Mouse (Mus musculus) liver, embryonic 14.5 days (tissue): ENCODE results near the gene Klhl13. TPM values are rescaled to one million over a fixed set of nuclear protein-coding genes. Genes with fewer than 3 reads are reported as not detected.

Experiments
- ATAC-seq: fragments of 200-750 bp; cut with Nextera tagmentation; 2 replicates; pipeline ENCODE4 v1.8.0; 2017; ENCODE audit warnings: moderate number of reproducible peaks, mild to moderate bottlenecking, moderate library complexity; ENCODE audit not compliant: insufficient read depth
- DNase-seq, 3 experiments: peaks; one replicate each; pipeline ENCODE4 v3.0.0-alpha.2; 2012 to 2013; ENCODE audit warnings: low read depth in 3 of 3, low spot score in 3 of 3
- H3K27ac ChIP-seq: fragments of 300-500 bp; sonication (generic); 2 replicates; pipeline ENCODE4 v1.5.1; 2014; ENCODE audit warnings: moderate library complexity, mild to moderate bottlenecking, control low read depth, inconsistent platforms
- H3K27me3 ChIP-seq: fragments of 300-500 bp; sonication (generic); 2 replicates; pipeline ENCODE4 v1.6.1; 2014; ENCODE audit warnings: mild to moderate bottlenecking, low read length, moderate library complexity; ENCODE audit not compliant: control insufficient read depth, insufficient read depth
- H3K36me3 ChIP-seq: fragments of 300-500 bp; sonication (generic); replicated peaks from 2 replicates; pipeline ENCODE4 v1.6.1; 2014; ENCODE audit warnings: low read depth; ENCODE audit not compliant: control insufficient read depth, insufficient read depth
- H3K4me1 ChIP-seq, 2 experiments: fragments of 200-500 bp in 1 of 2; fragments of 300-500 bp in 1 of 2; sonication (generic) in 1 of 2; replicated peaks; 2 replicates each; pipeline ENCODE4 v1.6.1; 2012 to 2014; ENCODE audit warnings: antibody characterized with exemption in 1 of 2, inconsistent platforms in 1 of 2, low read length in 1 of 2; ENCODE audit not compliant: control insufficient read depth in 2 of 2, insufficient read depth in 2 of 2
- H3K4me2 ChIP-seq: fragments of 300-500 bp; sonication (generic); 2 replicates; pipeline ENCODE4 v1.6.1; 2014; ENCODE audit warnings: low read depth, mild to moderate bottlenecking, control low read depth, moderate library complexity
- H3K4me3 ChIP-seq, 2 experiments: fragments of 200-500 bp in 1 of 2; fragments of 300-500 bp in 1 of 2; sonication (generic) in 1 of 2; 2 replicates each; pipeline ENCODE4 v1.5.1; 2012 to 2014; ENCODE audit warnings: low read depth in 2 of 2, low read length in 2 of 2, mild to moderate bottlenecking in 2 of 2, control low read depth in 1 of 2, inconsistent platforms in 1 of 2, moderate library complexity in 1 of 2; ENCODE audit not compliant: insufficient read depth in 1 of 2
- H3K9ac ChIP-seq: fragments of 300-500 bp; sonication (generic); replicated peaks from 2 replicates; pipeline ENCODE4 v1.6.1; 2014; ENCODE audit warnings: mild to moderate bottlenecking, control low read depth, moderate library complexity
- H3K9me3 ChIP-seq: fragments of 300-500 bp; sonication (generic); 2 replicates; pipeline ENCODE4 v1.6.1; 2016; ENCODE audit warnings: low read length, mixed read lengths; ENCODE audit not compliant: control insufficient read depth
- CTCF ChIP-seq: IDR thresholded peaks from 2 replicates; pipeline ENCODE4 v1.5.1; 2016; ENCODE audit warnings: antibody characterized with exemption, low read depth, control low read depth
- EP300 ChIP-seq: IDR thresholded peaks from 2 replicates; pipeline ENCODE4 v1.6.1; 2016; ENCODE audit warnings: antibody characterized with exemption, low read depth
- WGBS: fragments of 180-500 bp; shearing (Covaris S2); extraction: QIAGEN DNeasy Blood & Tissue Kit; methylation state at CpG from one replicate; pipeline ENCODE4 v1.1.7; 2014; ENCODE audit not compliant: insufficient replicate concordance; 5-methylcytosine and 5-hydroxymethylcytosine counted together
- polyA plus RNA-seq, 2 experiments: library from polyadenylated mRNA; depleted of rRNA in 1 of 2; stranded (reverse) in 1 of 2; unstranded in 1 of 2; fragments of >200 nt; fragmentation: Nextera tagmentation in 1 of 2; extraction: Ambion mirVana in 1 of 2; gene quantifications; 2 replicates each; pipeline versions ENCODE4 v1.2.1 to v1.2.3; 2012 to 2014

Klhl13 gene
- polyA plus RNA-seq, 2 experiments: 2.8 to 5.6 TPM

DNA sequence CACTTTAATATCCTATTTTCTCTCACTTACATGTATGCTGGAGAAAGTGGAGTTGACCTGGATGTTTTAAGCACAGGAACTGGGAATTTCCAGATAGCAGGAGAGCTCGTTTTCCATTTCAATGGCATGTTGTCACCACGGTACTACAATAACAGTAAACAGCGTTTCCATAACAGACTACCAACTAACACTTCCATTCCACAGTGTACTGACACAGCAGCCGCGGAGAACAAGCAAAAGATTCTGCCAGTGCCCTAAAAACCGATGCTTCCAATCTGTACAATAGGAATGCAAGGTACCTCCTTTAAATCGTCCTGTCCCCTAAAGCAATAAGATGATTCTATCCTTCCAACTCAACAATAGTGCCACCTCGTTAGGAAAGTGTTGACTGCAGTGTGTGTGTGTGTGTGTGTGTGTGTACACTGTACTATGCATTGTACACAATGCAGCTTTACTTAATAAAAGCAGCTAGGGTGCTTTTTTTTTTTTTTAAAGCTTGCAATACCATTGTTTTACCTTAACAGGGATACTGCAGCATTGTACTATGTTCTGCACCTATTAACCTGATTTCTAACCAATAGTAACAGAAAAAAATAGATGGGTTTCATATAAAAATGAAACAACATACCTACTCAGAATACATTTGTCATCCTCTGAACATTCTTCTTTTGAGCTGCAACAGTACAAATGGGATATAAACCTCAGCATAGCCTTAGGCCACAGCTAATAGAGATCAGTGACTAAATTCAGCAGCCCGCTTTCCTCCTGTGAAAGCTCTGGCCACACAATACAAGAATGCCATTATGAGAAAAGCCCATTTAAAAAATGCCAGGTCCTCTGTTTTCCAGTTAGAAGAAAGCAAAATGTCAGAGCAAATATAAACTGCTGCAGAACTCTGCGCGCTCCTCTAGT, 80.1 kb downstream of the Klhl13 start:
- ATAC-seq: no peak
- H3K4me3 ChIP-seq: no peak overlapping the region
- H3K4me2 ChIP-seq: no peak overlapping the region
- no peaks in the 10 kb centered on the region for H3K27me3 ChIP-seq
- TF ChIP-seq CTCF (no peak), EP300 (no peak)
- no peak for DNase-seq
- H3K27ac ChIP-seq: no peak overlapping the region
- H3K9me3 ChIP-seq: no peaks in the 10 kb centered on the region
- 57% methylated on average over 11 of the region's 11 CpGs for WGBS
- no peak overlapping the region for H3K9ac ChIP-seq
- H3K36me3 ChIP-seq: no peaks in the 10 kb centered on the region
- H3K4me1 ChIP-seq: no peaks in the 10 kb centered on the region

DNA sequence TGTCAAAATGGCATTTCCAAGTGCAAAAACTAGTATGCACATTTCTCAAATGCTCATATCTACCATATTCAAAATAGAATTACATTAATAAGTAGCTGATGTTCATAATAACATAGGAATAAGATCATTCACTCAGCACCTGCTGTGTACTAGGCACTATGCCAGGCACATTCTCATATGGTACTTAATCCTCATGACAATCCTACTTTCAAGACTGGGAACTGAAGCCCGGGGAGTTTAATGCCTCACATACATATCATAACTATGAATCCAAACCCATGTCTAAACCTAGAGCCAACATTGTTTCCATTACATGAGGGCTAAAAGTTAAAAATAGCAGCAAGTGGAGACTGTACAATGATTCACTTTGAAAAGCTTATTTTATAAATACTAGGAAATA, 97.3 kb downstream of the Klhl13 start:
- Histone ChIP-seq H3K9me3 (no peaks in the 10 kb centered on the region), H3K27ac (no peak overlapping the region), H3K4me1 (no peaks in the 10 kb centered on the region), H3K27me3 (no peaks in the 10 kb centered on the region), H3K9ac (no peak overlapping the region), H3K36me3 (no peaks in the 10 kb centered on the region), H3K4me3 (no peak overlapping the region), H3K4me2 (no peak overlapping the region)
- 67% methylated on average over 1 of the region's 1 CpGs for WGBS
- no peak for TF ChIP-seq CTCF
- no peak for TF ChIP-seq EP300
- ATAC-seq (no peak), DNase-seq (no peak)

DNA sequence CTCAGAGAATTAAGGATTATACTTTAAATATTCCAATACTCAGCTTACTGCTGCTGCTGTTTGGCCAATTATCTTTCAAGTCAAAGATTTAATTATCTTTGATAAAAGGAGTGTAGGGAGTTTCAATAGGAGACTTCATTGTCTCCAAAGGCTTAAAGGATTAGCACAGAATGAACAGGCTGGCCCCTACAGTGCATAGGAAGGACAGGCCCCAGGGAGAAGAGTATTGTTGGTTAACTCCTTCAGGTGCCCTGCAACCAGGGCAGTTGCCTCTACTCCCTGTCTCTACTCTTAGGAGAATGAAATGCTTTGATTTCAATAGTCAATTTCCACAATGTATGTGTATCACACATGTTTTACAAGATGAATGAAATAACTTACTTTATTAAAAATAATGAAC, 116.1 kb downstream of the Klhl13 start:
- Histone ChIP-seq H3K4me1 (no peaks in the 10 kb centered on the region), H3K4me3 (no peak overlapping the region), H3K27me3 (no peaks in the 10 kb centered on the region), H3K4me2 (no peak overlapping the region), H3K9ac (no peak overlapping the region), H3K27ac (no peak overlapping the region), H3K9me3 (no peaks in the 10 kb centered on the region), H3K36me3 (no peaks in the 10 kb centered on the region)
- DNase-seq: no peak
- no peak for TF ChIP-seq EP300
- TF ChIP-seq CTCF: no peak
- no peak for ATAC-seq
